Mouse (Mus musculus) embryonic fibroblast, embryonic 13.5 days (primary cell): ENCODE results near the gene Gltp.

Experiments used
- CTCF ChIP-seq: IDR thresholded peaks from 2 replicates; pipeline ENCODE4 v1.5.1; 2011; ENCODE audit warnings: mild to moderate bottlenecking, control low read depth, low read length, moderate library complexity, borderline replicate concordance; ENCODE audit not compliant: insufficient read depth
- POLR2A ChIP-seq: IDR thresholded peaks from 2 replicates; pipeline ENCODE4 v1.6.1; 2011; ENCODE audit warnings: low read depth, mild to moderate bottlenecking, control low read depth, low read length, moderate library complexity

- TF ChIP-seq CTCF = no peak
- no peak for TF ChIP-seq POLR2A
Measured at GRCm38 (mm10) chr5:114645916-114646315, 44.9 kb downstream of the Gltp start.
